Mouse (Mus musculus): ENCODE results near the gene Ctso.

Gene Ctso

DNA sequence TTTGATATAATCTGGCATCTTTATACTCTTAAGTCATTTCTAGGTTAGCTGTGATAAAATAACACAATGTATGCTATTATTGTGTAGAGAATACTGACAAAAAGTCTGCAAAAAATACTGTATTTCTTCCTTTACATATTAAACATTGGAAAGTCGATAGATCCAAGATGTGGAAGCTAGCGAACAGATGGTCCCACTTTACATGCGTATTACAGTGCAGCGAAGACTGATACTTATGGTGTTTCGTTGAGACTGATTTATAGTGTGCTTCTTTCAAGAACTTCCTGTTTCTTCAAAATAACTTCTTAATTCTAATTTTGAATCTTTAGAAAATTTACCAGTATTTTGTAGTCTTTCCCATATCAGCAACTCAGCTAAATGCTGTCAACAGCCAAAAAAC, 25.1 kb downstream of the Ctso start:
- DNase-seq (ENCODE audit: low spot score): no peak

DNA sequence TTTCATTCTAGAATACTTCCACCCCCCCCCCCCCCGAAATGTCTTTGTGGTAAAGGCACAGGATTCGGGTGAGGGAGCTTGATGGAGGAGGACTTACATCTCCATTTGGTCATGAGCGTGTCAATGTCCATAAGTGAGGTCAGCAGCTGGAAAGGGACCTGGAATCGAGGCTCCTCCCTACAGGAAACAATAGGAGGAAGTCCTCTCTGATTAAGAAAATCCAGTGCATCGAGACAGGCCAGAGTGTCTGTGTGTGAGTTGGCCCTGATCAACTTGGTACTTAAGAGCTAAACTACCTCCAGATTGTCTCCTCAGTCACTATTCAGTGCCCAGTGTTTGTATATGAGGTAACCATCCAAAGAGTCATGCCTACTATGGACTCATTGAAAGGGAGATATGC, 28.9 kb downstream of the Ctso start:
- DNase-seq (ENCODE audit: low spot score): no peak

DNA sequence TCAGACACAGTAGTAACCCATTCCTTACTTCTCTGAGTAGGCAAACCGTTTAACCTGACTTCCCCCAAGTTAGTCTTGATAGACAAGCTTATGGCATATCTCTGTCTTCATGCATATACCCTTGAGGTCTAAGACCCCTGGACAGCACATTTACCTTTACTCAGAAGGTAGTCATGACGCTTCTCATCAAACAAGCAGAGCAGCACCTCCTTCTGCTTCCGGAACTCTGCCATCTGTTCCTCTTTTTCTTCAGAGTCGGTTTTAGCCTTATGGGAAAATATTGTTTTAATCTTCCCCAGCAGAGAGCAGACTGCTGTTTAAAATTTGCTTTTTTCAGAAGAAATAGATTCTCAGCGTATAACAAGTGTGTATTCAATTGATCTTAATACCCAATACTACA, 31.4 kb downstream of the Ctso start:
- DNase-seq (ENCODE audit: low spot score): no peak

DNA sequence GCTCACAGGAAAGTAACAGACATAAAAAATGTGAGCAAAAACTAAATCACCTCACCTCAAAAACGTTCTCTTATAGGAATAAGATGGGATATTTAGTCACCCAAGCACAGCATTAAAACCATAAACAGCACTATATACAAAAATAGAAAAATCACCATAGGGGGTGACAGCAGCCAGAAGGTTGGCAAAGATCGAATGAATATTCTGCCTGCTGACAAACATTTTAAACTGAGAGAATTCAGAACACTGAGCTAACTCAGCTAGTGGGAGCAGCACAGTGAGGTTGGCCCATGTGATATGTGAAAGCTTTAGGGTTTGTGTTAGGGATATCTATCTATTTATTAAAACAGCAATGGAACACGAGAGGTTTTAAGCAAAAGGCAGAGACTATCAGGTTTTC, 32.2 kb downstream of the Ctso start:
- DNase-seq (ENCODE audit: low spot score): no peak

DNA sequence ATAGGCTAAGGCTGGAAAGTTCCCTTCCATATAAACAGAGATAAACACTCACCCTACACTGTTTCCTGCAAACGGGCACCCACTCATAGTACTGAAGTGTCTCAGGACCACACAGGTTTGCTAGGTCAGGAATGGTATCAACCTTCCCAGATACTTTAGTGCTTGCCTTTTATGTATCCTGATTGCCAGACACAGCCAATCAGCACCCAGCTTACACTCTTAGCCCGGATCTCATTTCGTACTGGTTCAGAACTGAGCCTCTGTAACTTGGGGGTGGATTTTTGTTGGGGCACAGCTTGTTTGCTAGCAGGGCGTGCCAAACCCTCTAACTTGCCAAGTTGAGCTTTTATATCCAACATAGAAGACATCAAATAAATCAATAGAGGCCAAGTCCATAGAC, 43.2 kb downstream of the Ctso start:
- no peak for DNase-seq (ENCODE audit: low spot score)

DNA sequence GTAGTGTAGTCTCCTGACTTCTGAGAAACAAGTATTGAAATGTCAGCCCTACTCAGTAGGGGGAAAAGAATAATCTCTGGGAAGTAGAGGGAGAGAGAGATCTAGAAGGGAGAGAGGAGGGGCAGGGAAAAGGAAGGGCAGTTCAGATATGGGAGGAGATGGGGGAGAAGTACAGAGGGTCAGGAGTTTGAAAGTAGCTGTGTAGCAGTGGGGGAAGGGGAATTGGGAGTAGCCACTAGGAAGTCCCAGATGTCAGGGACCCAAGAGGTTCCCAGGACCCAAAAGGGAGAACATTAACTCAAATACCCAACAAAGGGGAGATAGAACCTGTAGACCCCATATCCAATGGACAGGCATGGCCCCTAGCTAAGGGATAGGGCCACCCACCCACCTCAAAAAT, 43.7 kb downstream of the Ctso start, which contains the start of gene Tdo2:
Gene Tdo2 (minus strand): TSS at position 101 of the 400 bp plus-strand sequence.
- DNase-seq (ENCODE audit: low spot score): no peak

DNA sequence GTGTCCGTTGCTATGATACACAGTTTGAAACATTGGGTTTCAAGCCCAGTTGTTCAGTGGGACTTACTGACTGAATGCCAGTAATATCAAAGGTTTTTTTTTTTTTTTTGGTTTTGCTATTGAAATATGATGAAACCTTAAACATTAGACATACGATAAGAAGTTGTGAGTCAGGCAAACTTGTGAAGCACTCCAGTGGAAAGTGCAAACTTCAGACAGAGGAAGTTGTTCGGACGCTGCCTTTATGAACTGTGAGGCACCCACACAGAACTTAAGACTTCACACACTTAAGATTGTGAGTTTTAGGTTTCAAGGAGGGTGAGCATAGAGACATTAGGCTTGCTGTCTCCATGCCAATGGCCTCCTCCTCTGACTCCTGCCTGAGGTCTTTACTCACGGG, 49.2 kb downstream of the Ctso start:
- DNase-seq (ENCODE audit: low spot score): no peak

DNA sequence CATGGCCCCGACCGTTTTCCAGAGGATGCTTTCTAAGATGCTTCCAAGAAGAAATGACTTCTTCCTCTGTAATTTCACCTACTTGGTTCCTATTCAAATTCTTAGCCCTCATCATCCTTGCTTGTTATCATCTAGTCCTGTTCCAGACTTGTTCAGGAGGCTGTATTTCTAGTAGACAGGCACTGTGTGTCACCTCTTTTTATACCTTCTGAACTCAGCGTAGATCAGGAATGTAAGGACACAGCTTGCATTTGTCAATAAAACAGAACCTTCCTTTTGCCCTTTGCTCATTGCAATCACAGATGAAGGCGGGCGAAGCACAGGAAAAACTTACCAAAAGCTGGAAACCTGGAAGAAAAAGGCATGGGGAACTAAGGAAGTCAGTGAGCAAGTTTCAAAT, 49.6 kb downstream of the Ctso start, which contains the start of gene Asic5:
Gene Asic5 (plus strand): TSS at position 301 of the 400 bp plus-strand sequence.
- no peak for DNase-seq (ENCODE audit: low spot score)

DNA sequence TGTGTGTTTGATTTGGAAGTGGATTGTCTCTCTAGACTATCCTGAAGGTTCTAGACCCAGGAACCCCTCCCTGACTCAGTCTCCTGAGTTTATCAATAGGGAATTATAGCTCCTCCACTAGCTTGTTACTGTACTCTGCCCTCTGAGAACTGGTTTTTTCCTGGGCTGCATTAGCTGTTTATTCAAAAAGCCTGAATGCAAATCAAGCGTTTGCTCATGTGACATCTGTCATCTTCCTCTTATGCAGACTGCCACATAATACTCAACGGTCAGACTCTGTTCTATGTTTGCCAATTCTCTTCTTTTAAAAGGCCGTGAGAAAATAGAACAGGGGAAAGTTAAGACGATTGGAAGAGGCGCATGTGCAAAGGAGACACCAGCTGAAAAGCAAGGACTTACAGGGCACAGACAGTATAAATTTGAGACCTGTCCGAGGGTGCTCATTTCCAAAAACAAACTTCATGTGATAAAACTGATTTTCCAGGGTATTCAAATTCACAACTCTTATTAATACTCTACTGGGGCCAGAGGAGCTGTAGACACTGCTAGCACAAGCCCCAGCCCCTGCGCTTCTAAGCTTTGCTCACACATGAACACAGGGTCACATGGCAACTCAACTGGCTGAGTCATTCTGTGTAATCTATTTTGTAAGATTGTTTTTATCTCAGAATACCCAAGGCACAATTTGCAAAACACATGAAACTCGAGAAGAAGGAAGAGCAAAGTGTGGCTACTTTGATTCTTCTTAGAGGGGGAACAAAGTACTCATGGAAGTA, 50.9 kb downstream of the Ctso start:
- DNase-seq (ENCODE audit: low spot score): no peak

DNA sequence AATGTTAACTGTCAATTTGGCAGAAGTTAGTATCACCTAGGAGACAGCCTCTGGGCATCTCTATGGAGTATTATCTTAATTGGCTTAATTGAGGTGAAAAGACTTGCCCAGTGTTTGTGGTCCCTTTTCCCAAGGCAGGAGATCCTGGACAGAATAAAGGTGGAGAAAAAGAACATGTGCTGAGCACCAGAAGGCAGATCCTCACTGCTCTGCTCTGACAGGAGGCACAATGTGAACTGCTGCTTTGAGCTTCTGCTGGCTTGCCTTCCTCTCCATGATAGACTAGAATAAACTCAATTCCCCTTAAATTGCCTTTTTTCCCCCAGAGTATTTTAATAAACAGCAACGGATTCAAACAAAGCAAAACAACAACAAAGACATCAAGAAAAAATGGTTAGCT, 52.7 kb downstream of the Ctso start:
- no peak for DNase-seq (ENCODE audit: low spot score)

DNA sequence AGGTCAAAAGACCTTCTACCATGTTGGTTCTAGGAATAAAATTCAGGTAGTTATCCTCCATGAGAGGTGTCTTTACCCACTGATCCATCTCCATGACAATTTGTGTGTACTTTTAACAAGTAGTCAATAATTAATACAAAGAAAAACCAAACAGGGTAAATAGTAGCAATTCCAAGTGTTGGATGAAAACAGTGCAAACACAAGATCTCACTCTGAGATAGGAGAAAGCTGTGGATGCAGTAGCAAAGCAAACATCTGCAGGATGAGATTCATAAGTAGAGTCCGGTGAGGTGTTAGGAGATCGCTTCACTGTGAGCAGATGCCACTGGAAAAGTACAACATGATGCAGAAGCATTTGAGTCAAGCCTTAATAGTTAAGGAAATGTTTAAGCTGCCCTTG, 53.7 kb downstream of the Ctso start:
- DNase-seq (ENCODE audit: low spot score): no peak

DNA sequence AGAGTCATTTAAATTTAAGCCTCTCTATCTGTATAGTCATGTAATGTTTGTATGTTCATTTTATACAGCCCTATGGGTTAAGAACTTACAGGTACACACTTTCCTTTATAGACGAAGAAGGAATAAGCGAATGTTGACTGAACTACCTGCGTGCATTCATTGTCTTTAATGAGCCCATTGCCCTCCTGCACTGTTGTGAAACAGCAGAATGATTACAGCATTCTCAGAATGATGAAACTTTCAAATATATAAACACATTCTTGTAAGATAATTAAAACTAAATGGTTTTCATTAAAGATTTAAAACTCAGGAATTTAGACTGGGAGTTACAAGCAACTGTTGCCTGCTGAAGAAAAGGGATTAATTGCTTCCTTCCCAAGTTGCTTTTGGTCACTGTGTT, 55.2 kb downstream of the Ctso start:
- DNase-seq (ENCODE audit: low spot score): no peak

DNA sequence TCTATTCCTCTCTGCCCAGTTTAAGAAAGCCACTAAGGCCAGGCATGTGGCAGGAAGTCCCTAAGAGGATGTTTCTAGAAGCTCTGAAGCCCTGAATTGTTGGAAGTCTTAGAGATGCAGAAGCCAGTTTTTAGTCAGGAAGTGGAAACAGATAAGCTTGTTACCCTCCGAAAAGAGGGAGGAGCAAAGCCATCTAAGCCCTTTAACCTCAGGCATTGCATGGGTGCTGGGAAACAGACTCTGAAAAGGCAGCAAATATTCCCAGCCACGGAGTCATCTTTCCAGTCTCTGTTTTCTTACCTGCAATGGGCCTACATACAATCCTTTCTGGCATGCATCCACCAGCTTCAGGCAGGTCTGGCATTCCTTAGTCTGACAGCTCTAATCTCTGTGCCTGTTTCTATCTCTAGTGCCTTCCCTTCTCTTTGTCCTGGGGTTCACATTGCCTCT, 57.3 kb downstream of the Ctso start:
- no peak for DNase-seq (ENCODE audit: low spot score)

DNA sequence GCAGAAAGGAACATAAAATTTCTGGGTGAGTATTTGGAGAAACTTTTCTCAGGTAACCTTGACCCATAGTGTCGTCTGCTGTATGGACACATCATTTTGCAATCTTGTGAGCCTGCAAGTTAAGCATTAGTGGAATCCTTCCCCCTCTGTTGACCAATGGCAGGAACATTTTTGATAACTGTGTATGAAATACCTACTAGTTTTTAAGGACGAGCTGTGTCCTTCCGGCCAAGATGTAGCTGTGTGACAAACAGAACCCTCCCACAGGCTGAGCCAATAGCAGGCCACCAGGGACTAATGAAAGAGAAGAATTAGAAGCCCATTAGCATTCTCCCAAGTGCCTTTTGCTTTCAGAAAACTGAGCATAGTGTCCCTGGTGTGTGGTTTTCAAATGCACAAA, 58.1 kb downstream of the Ctso start:
- no peak for DNase-seq (ENCODE audit: low spot score)

DNA sequence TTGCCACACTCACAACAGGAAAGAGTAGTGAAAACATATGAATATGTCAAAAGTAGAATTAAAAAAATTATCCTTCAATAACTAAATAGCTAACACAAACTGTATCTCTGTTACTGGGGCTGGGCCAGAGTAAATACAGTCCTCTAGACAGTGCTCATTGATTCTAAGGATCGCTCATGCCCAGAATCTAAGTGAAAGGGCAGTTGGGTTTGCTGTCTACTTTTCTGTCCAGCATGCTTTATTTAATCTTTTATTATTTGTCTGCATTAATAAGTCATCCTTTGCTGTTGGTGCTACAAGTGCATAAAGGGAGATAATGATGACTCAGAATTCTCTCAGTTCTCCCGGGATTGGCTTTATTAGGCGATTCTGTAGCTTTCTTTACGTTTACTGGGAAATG, 63.0 kb downstream of the Ctso start:
- no peak for DNase-seq (ENCODE audit: low spot score)

DNA sequence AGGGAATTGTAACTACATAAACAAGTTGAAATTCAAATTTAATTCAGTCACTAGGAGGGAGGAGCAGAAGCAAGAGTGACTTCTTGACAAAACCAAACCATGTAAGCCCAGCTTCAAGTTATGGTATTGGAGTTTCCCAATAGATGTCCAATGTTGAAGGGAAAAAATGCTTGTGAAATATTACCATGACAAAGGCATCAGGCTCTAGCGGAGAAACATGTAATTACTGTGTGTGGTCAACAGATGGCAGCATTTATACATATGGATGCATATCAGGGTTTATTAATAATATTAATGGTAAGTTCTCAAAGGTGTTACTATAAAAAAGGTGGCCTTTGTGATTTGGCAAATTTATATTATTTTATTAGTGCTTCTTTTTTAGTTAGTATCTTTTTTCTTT, 63.6 kb downstream of the Ctso start:
- no peak for DNase-seq (ENCODE audit: low spot score)
